Mouse (Mus musculus) gonadal fat pad, adult 2 months (tissue): Measurements from ENCODE around the gene Dcxr. TPM values are rescaled to one million over a fixed set of nuclear protein-coding genes. Genes with fewer than 3 reads are reported as not detected.

Experiments used
- polyA plus RNA-seq: library from polyadenylated mRNA; depleted of rRNA; stranded (reverse); fragments of >200 nt; gene quantifications from 2 replicates; pipeline ENCODE4 v1.2.3, GENCODE M21; 2012; rRNA removed

The Dcxr gene
- polyA plus RNA-seq, 1 experiment = 202 TPM

Other genes with a start within 250 kb of the Dcxr start
- gene Mrpl12, start 242.7 kb downstream of the Dcxr start, polyA plus RNA-seq = 61.8 and 70.5 TPM in 2 replicates
- gene Slc25a10, start 235.4 kb downstream of the Dcxr start, polyA plus RNA-seq = 372 and 561 TPM in 2 replicates
- 1.2 and 1.8 TPM in 2 replicates for gene Gcgr, start 196.6 kb downstream of the Dcxr start, polyA plus RNA-seq
- 153 and 179 TPM in 2 replicates for gene Mcrip1, start 177.6 kb downstream of the Dcxr start, polyA plus RNA-seq
- 0.72 TPM in 1 of 2 replicates, not detected in the other for gene Ppp1r27, start 176.1 kb downstream of the Dcxr start, polyA plus RNA-seq
- 372 and 394 TPM in 2 replicates for gene P4hb, start 154.0 kb downstream of the Dcxr start, polyA plus RNA-seq
- 584 and 632 TPM in 2 replicates for gene Arhgdia, start 145.7 kb downstream of the Dcxr start, polyA plus RNA-seq
- 21.4 and 28.5 TPM in 2 replicates for gene Alyref, start 128.9 kb downstream of the Dcxr start, polyA plus RNA-seq
- gene Anapc11, start 128.9 kb downstream of the Dcxr start, polyA plus RNA-seq = 74.7 and 75.0 TPM in 2 replicates
- gene Npb, start 118.8 kb downstream of the Dcxr start, polyA plus RNA-seq = 1.1 and 1.2 TPM in 2 replicates
- gene Pcyt2, start 109.3 kb downstream of the Dcxr start, polyA plus RNA-seq = 139 and 189 TPM in 2 replicates
- 57.9 and 61.4 TPM in 2 replicates for gene Sirt7, start 102.0 kb downstream of the Dcxr start, polyA plus RNA-seq
- gene Mafg, start 93.7 kb downstream of the Dcxr start, polyA plus RNA-seq = 53.0 and 56.7 TPM in 2 replicates
- gene Pycr1, start 83.5 kb downstream of the Dcxr start, polyA plus RNA-seq = 6.9 and 10.5 TPM in 2 replicates
- 0.26 TPM in 1 of 2 replicates, not detected in the other for gene Myadml2, start 79.1 kb downstream of the Dcxr start, polyA plus RNA-seq
- gene Notum, start 66.1 kb downstream of the Dcxr start, polyA plus RNA-seq = 3.3 and 4.0 TPM in 2 replicates
- gene Aspscr1, start 54.3 kb downstream of the Dcxr start, polyA plus RNA-seq = 93.6 and 104 TPM in 2 replicates
- gene Cenpx, start 13.5 kb downstream of the Dcxr start, polyA plus RNA-seq = 84.6 and 100 TPM in 2 replicates
- gene Lrrc45, start 13.4 kb downstream of the Dcxr start, polyA plus RNA-seq = 38.5 and 41.4 TPM in 2 replicates
- gene Rac3, start 5.8 kb downstream of the Dcxr start, polyA plus RNA-seq = 18.2 and 19.0 TPM in 2 replicates
- gene Cbr2, start 4.8 kb upstream of the Dcxr start, polyA plus RNA-seq = 121 and 130 TPM in 2 replicates
- 0.59 and 1.1 TPM in 2 replicates for gene Hmga1b, start 35.5 kb upstream of the Dcxr start, polyA plus RNA-seq
- 35.8 and 37.8 TPM in 2 replicates for gene Rfng, start 56.9 kb upstream of the Dcxr start, polyA plus RNA-seq
- gene Gps1, start 57.0 kb upstream of the Dcxr start, polyA plus RNA-seq = 207 and 231 TPM in 2 replicates
- 31.7 and 31.9 TPM in 2 replicates for gene Dus1l, start 69.1 kb upstream of the Dcxr start, polyA plus RNA-seq
- gene Fasn, start 97.3 kb upstream of the Dcxr start, polyA plus RNA-seq = 2,531 and 4,379 TPM in 2 replicates
- gene Ccdc57, start 205.6 kb upstream of the Dcxr start, polyA plus RNA-seq = 5.6 and 5.8 TPM in 2 replicates
- gene Slc16a3, start 221.2 kb upstream of the Dcxr start, polyA plus RNA-seq = 17.1 and 18.7 TPM in 2 replicates